Mouse (Mus musculus) ovary, adult 10 weeks (tissue): ENCODE measurements around the gene Pilra. TPM values are rescaled to one million over a fixed set of nuclear protein-coding genes. Genes with fewer than 3 reads are reported as not detected.

ENCODE experiments used
- polyA plus RNA-seq: library from polyadenylated mRNA; stranded (reverse); fragments of 350-450 nt; fragmentation: Illumina TruSeq; extraction: RNeasy Lipid Tissue Mini Kit (QIAGEN cat#74804); gene quantifications from one replicate; pipeline ENCODE4 v1.2.3, GENCODE M21; 2014

Pilra gene
- polyA plus RNA-seq: 0.46 TPM

DNA sequence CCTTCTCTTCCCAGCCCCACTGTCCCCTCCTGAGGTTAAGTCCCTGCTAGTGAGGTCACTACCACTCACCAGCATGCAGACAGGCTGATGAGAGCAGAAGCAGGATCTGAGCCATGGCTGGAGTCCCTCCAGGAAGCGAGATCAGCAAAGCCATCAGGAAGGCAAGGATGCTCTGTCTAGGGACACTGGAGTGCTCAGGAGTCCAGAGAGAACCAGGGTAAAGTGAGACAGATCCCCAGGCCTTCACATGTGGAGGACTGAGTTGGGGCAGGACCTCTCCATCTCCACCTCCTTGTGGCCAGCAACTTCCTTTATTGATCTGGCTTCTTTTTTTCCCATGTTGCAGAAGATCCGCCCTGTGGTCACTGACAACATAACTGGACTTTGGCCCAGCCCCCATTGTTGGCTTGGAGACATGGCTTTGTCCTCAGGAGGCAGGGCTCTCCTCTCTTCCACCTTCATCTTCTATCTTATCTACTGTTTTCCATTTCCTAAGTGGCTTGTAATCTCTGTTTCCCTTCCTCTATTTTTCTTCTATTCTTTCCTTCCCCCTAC, at the start of gene Pilra:
TSS of gene Pilra (minus strand) at position 316 of the 555 bp plus-strand sequence.

DNA sequence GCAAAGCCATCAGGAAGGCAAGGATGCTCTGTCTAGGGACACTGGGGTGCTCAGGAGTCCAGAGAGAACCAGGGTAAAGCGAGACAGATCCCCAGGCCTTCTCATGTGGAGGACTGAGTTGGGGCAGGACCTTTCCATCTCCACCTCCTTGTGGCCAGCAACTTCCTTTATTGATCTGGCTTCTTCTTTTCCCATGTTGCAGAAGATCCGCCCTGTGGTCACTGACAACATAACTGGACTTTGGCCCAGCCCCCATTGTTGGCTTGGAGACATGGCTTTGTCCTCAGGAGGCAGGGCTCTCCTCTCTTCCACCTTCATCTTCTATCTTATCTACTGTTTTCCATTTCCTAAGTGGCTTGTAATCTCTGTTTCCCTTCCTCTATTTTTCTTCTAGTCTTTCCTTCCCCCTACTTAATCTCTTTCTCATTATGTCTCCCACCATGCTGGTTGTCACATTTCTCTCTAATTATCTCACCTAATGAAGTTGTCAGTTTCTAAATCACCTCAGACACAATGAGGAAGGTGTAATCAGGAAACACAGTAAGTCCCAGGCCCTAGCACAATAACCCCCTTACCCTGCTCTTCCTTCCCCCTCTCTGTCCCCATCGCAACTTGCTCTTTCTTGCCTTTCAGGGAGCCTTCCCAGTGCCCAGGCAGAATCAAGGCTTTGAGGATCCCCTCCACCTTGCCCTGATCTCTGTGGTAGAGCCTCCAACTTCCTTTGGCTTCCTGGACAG, 35.7 kb upstream of the Pilra start, which contains the start of gene Pilrb2:
TSS of gene Pilrb2 (minus strand) at position 172 of the 737 bp plus-strand sequence.

GRCm38 (mm10) chr5:137857960-137858710, 22.1 kb upstream of the Pilra start, which contains the start of gene Pilrb1:
Gene Pilrb1 (minus strand): TSS chr5:137858106.

DNA sequence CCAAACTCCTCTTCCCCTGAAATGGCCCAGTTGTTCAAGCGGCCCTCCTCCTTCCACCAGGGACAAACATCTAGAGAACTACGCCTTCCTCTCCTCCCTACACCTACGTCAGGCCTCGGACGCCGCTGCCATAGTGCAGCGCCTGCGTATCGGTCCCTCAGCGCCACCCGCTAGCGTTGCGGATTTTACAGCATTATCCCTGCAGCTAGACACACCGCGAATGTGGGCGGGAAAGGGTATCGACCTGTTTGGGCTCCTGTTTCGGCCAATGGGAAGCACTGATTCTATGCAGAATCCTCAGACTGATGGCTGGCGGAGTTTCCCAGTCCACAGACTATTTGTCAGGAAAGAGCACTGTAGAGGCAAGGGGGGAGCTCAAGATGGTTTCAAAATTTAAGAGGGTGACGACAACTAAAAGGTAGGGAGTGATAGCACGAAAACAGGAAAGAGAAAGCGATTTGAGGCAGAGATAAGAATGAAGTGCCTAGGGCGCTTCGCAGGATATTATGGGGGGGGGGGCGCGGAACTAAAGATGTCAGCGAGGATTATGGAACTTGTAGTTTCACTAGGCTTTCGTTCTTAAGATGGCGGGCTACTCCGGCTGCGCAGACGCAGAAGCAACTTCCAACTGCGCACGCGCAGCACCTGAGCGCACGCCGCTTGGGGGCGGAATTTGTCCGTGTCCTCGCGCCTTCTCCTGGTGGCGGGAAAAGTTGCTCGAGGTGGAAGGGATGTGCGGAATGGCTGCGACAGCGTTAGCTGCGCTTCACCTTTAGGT, 48.7 kb downstream of the Pilra start, which contains the start of the genes Mepce and Zcwpw1:
TSS of gene Mepce (minus strand) at position 505 of the 778 bp plus-strand sequence.
TSS of gene Zcwpw1 (plus strand) at position 648 of the 778 bp plus-strand sequence.

DNA sequence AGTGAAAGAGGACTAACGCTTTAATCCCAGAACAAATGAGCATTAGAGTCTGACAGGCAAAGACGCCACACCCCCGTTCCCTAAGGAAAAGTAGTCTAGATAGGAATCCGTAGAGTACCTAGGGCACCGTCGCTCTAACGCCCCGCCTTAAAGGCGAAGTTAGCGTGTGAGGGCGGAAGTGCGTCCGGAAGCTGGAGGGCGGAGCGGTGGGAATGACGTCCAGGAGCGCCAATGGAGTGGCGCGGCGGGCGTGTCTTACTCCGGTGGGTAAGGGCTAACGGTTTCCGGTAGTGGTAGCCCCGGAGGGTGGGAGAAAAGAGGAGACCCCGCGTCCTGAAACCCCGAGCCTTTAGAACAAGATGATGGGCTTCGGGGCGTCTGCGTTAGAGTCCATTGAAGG, 57.4 kb downstream of the Pilra start, which contains the start of gene Ppp1r35:
TSS of gene Ppp1r35 (plus strand) at position 215 of the 400 bp plus-strand sequence.

Other genes starting within 250 kb of the Pilra start
- not detected for gene Mospd3, start 235.2 kb downstream of the Pilra start, polyA plus RNA-seq
- 12.5 TPM for gene Pcolce, start 222.5 kb downstream of the Pilra start, polyA plus RNA-seq
- gene Fbxo24, start 207.3 kb downstream of the Pilra start, polyA plus RNA-seq: not detected
- 0.37 TPM for gene Lrch4, start 207.2 kb downstream of the Pilra start, polyA plus RNA-seq
- gene Gm20605, start 207.1 kb downstream of the Pilra start, polyA plus RNA-seq: not detected
- gene Sap25, start 194.9 kb downstream of the Pilra start, polyA plus RNA-seq: not detected
- gene Irs3, start 190.6 kb downstream of the Pilra start, polyA plus RNA-seq: not detected
- 7.5 TPM for gene Agfg2, start 151.6 kb downstream of the Pilra start, polyA plus RNA-seq
- not detected for gene Nyap1, start 94.7 kb downstream of the Pilra start, polyA plus RNA-seq
- 0.86 TPM for gene Tsc22d4, start 90.6 kb downstream of the Pilra start, polyA plus RNA-seq
- 2.3 TPM for gene Ppp1r35, start 57.4 kb downstream of the Pilra start, polyA plus RNA-seq
- gene Mepce, start 48.6 kb downstream of the Pilra start, polyA plus RNA-seq: 13.7 TPM
- gene Zcwpw1, start 48.5 kb downstream of the Pilra start, polyA plus RNA-seq: 6.6 TPM
- gene Pilrb1, start 21.8 kb upstream of the Pilra start, polyA plus RNA-seq: not detected
- 0.86 TPM for gene Pilrb2, start 35.5 kb upstream of the Pilra start, polyA plus RNA-seq
- gene Cyp3a13, start 85.3 kb upstream of the Pilra start, polyA plus RNA-seq: not detected
- gene Gjc3, start 126.8 kb upstream of the Pilra start, polyA plus RNA-seq: 6.4 TPM
- gene Azgp1, start 145.2 kb upstream of the Pilra start, polyA plus RNA-seq: not detected
- gene Smok3a, start 185.0 kb upstream of the Pilra start, polyA plus RNA-seq: not detected
- gene Smok3b, start 185.1 kb upstream of the Pilra start, polyA plus RNA-seq: not detected
- gene Smok3c, start 216.9 kb upstream of the Pilra start, polyA plus RNA-seq: not detected
- gene Zkscan1, start 248.8 kb upstream of the Pilra start, polyA plus RNA-seq: 67.3 TPM